Mouse (Mus musculus) WW6 (cell line): ENCODE measurements around the gene Gm13290.
"Not testable (repeated sequence)": the region's sequence is repeated elsewhere in the genome, so short reads cannot be mapped to it uniquely, and the experiment has no call there.

Source experiments
- DNase-seq: peaks from one replicate; pipeline ENCODE4 v3.0.0-alpha.2; 2013; ENCODE audit warnings: low read depth, low spot score

The Gm13290 gene

DNA sequence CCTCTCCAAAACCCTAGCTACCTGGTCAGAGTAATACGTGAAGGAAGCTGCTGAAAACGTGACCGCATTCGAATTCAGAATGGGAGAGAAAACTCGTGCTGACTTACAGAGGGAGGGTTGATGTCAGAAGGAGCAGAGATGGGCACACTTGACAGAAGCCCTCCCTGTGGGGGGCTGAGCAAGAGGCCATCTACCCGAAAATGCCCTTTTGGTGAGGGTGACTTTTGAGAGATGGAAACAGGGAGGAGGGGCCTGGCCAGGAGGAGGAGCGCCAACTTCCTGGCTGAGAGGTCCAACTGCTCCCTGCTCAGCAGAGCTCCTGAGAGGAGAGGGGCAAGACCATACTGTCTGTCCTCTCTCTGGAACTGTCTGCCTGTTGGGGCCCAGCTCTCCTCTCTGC lies 8.2 kb downstream of the Gm13290 start, which contains the start of gene Ifnz:
TSS of gene Ifnz (plus strand) at position 301 of the 400 bp plus-strand sequence.
- DNase-seq: not testable (repeated sequence)

DNA sequence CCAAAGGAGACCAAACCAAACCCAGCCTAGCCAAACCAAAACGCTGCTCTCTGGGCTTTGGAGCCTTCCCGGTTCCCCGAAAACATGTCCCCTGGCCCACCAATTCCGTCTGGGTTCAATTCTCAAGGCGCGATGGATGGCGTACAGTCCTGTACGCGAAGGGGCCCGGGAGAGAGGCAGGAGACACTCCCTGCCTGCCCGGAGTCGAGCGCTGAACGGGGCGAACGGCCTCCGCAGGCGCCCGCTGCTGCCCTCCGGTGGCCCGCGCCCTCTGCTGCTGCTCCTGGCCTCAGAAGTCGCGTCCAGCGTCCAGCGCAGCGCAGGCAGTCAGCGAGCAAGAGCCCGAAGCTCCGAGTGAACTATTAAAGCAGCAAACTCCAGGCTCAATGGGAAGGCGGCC lies 8.7 kb downstream of the Gm13290 start:
- DNase-seq: not testable (repeated sequence)

DNA sequence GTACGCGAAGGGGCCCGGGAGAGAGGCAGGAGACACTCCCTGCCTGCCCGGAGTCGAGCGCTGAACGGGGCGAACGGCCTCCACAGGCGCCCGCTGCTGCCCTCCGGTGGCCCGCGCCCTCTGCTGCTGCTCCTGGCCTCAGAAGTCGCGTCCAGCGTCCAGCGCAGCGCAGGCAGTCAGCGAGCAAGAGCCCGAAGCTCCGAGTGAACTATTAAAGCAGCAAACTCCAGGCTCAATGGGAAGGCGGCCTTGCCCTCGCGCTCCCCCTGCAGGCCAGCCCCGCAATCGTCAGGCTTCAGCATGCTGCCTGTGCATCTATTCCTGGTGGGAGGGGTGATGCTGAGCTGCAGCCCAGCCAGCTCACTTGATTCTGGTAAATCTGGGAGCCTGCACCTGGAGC lies 11.8 kb downstream of the Gm13290 start, which contains the start of gene Gm13276:
TSS of gene Gm13276 (plus strand) at position 301 of the 400 bp plus-strand sequence.
- DNase-seq: not testable (repeated sequence)

GRCm38 (mm10) chr4:88788402-88788801 lies 14.8 kb downstream of the Gm13290 start, which contains the start of gene Gm13277:
Gene Gm13277, plus strand, starts transcription at chr4:88788632.
- DNase-seq: not testable (repeated sequence)

DNA sequence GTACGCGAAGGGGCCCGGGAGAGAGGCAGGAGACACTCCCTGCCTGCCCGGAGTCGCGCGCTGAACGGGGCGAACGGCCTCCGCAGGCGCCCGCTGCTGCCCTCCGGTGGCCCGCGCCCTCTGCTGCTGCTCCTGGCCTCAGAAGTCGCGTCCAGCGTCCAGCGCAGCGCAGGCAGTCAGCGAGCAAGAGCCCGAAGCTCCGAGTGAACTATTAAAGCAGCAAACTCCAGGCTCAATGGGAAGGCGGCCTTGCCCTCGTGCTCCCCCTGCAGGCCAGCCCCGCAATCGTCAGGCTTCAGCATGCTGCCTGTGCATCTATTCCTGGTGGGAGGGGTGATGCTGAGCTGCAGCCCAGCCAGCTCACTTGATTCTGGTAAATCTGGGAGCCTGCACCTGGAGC lies 17.6 kb downstream of the Gm13290 start, which contains the start of gene Gm13278:
TSS of gene Gm13278 (plus strand) at position 301 of the 400 bp plus-strand sequence.
- DNase-seq: not testable (repeated sequence)

DNA sequence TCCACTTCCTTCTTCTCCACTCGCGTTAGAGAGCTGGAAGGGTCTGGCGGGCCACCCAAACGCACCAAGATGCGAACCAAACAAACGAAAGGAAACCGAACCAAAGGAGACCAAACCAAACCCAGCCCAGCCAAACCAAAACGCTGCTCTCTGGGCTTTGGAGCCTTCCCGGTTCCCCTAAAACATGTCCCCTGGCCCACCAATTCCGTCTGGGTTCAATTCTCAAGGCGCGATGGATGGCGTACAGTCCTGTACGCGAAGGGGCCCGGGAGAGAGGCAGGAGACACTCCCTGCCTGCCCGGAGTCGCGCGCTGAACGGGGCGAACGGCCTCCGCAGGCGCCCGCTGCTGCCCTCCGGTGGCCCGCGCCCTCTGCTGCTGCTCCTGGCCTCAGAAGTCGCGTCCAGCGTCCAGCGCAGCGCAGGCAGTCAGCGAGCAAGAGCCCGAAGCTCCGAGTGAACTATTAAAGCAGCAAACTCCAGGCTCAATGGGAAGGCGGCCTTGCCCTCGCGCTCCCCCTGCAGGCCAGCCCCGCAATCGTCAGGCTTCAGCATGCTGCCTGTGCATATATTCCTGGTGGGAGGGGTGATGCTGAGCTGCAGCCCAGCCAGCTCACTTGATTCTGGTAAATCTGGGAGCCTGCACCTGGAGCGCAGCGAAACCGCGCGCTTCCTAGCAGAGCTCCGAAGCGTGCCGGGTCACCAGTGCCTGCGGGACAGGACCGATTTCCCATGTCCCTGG lies 20.5 kb downstream of the Gm13290 start, which contains the start of gene Gm13275:
TSS of gene Gm13275 (plus strand) at position 552 of the 740 bp plus-strand sequence.
- not testable (repeated sequence) for DNase-seq

DNA sequence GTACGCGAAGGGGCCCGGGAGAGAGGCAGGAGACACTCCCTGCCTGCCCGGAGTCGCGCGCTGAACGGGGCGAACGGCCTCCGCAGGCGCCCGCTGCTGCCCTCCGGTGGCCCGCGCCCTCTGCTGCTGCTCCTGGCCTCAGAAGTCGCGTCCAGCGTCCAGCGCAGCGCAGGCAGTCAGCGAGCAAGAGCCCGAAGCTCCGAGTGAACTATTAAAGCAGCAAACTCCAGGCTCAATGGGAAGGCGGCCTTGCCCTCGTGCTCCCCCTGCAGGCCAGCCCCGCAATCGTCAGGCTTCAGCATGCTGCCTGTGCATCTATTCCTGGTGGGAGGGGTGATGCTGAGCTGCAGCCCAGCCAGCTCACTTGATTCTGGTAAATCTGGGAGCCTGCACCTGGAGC lies 23.5 kb downstream of the Gm13290 start, which contains the start of gene Gm13279:
TSS of gene Gm13279 (plus strand) at position 301 of the 400 bp plus-strand sequence.
- not testable (repeated sequence) for DNase-seq

- DNase-seq: not testable (repeated sequence)
Measured at GRCm38 (mm10) chr4:88799365-88799764, 25.7 kb downstream of the Gm13290 start, which contains the start of gene Gm13285. Gene Gm13285, plus strand, starts transcription at chr4:88799665.

DNA sequence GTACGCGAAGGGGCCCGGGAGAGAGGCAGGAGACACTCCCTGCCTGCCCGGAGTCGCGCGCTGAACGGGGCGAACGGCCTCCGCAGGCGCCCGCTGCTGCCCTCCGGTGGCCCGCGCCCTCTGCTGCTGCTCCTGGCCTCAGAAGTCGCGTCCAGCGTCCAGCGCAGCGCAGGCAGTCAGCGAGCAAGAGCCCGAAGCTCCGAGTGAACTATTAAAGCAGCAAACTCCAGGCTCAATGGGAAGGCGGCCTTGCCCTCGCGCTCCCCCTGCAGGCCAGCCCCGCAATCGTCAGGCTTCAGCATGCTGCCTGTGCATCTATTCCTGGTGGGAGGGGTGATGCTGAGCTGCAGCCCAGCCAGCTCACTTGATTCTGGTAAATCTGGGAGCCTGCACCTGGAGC lies 29.3 kb downstream of the Gm13290 start, which contains the start of gene Gm13287:
TSS of gene Gm13287 (plus strand) at position 301 of the 400 bp plus-strand sequence.
- not testable (repeated sequence) for DNase-seq

DNA sequence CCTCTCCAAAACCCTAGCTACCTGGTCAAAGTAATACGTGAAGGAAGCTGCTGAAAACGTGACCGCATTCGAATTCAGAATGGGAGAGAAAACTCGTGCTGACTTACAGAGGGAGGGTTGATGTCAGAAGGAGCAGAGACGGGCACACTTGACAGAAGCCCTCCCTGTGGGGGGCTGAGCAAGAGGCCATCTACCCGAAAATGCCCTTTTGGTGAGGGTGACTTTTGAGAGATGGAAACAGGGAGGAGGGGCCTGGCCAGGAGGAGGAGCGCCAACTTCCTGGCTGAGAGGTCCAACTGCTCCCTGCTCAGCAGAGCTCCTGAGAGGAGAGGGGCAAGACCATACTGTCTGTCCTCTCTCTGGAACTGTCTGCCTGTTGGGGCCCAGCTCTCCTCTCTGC lies 31.6 kb downstream of the Gm13290 start, which contains the start of gene Gm13288:
TSS of gene Gm13288 (plus strand) at position 301 of the 400 bp plus-strand sequence.
- not testable (repeated sequence) for DNase-seq

DNA sequence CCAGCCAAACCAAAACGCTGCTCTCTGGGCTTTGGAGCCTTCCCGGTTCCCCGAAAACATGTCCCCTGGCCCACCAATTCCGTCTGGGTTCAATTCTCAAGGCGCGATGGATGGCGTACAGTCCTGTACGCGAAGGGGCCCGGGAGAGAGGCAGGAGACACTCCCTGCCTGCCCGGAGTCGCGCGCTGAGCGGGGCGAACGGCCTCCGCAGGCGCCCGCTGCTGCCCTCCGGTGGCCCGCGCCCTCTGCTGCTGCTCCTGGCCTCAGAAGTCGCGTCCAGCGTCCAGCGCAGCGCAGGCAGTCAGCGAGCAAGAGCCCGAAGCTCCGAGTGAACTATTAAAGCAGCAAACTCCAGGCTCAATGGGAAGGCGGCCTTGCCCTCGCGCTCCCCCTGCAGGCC lies 32.1 kb downstream of the Gm13290 start:
- not testable (repeated sequence) for DNase-seq

GRCm38 (mm10) chr4:88815928-88816327 lies 42.3 kb downstream of the Gm13290 start, which contains the start of gene Ifna7:
Gene Ifna7, plus strand, starts transcription at chr4:88816228.
- no peak for DNase-seq

DNA sequence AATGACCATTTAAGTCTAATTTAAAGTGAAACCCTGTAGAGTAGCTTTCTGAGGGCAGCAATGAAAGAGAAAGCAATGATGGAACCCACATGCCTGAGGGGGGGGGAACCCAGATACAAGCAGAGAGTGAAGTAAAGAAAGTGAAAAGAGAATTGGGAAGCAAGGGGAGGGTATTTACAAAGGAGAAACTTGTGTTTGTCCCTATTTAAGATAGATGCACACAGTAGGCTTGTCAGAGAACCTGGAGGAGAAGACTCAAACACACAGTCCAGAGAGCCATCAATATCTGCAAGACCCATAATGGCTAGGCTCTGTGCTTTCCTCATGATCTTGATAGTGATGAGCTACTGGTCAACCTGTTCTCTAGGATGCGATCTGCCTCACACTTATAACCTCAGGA lies 46.0 kb downstream of the Gm13290 start, which contains the start of gene Ifna11:
TSS of gene Ifna11 (plus strand) at position 301 of the 400 bp plus-strand sequence.
- DNase-seq: no peak

DNA sequence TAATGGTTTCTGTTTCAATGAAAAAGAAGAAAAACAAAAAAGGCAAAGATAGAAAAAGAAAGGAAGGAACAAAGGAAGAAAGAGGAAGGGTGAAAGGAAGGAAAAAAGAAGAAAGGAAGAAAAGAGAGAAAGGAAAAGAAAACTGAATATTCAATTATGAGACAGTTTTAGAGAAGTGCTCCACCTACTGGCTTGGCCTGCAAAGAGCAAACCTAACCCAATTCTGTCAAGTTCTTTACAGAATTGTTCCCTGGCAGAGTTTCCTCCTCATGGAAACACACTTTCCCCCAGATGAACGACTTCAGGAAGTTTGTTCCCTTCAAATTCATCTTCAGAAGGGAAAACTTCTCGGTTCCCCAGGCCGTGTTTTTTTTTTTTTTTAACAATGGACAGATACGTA lies 49.4 kb downstream of the Gm13290 start:
- no peak for DNase-seq
